Mouse (Mus musculus) sigmoid colon, adult 10 weeks (tissue): Measurements from ENCODE around the gene Ap1s3. TPM values are rescaled to one million over a fixed set of nuclear protein-coding genes. Genes with fewer than 3 reads are reported as not detected.

ENCODE experiments used
- polyA plus RNA-seq: library from polyadenylated mRNA; stranded (reverse); fragments of 350-450 nt; fragmentation: Illumina TruSeq; extraction: RNeasy Lipid Tissue Mini Kit (QIAGEN cat#74804); gene quantifications from one replicate; pipeline ENCODE4 v1.2.3, GENCODE M21; 2014; ENCODE audit warnings: low read depth, low replicate concordance

Gene Ap1s3
- polyA plus RNA-seq, result 104 TPM

GRCm38 (mm10) chr1:79671543-79672337 lies at the start of gene Ap1s3:
Gene Ap1s3, minus strand, starts transcription at chr1:79671972.

Other genes with a start within 250 kb of the Ap1s3 start
- gene Scg2, start 231.9 kb downstream of the Ap1s3 start, polyA plus RNA-seq, result 30.6 TPM
- 11.4 TPM for gene Mrpl44, start 104.0 kb upstream of the Ap1s3 start, polyA plus RNA-seq
- 30.0 TPM for gene Wdfy1, start 104.2 kb upstream of the Ap1s3 start, polyA plus RNA-seq
- 15.3 TPM for gene Serpine2, start 189.2 kb upstream of the Ap1s3 start, polyA plus RNA-seq